Mouse (Mus musculus) small intestine, adult 2 months (tissue): Measurements from ENCODE around the gene Nsd2. TPM values are rescaled to one million over a fixed set of nuclear protein-coding genes. Genes with fewer than 3 reads are reported as not detected.

Experiments
- H3K27ac ChIP-seq: fragments of 200-500 bp; 2 replicates; pipeline ENCODE4 v1.5.1; 2012; ENCODE audit warnings: low read depth, low read length, control low read depth, inconsistent platforms; ENCODE audit not compliant: insufficient read depth
- H3K27me3 ChIP-seq: fragments of 200-500 bp; 2 replicates; pipeline ENCODE4 v1.6.1; 2012; ENCODE audit warnings: mild to moderate bottlenecking, moderate library complexity, low read length, inconsistent platforms; ENCODE audit not compliant: control insufficient read depth, insufficient read depth
- H3K36me3 ChIP-seq: fragments of 200-500 bp; 2 replicates; pipeline ENCODE4 v1.6.1; 2012; ENCODE audit warnings: mild to moderate bottlenecking, low read length, control low read depth, inconsistent platforms; ENCODE audit not compliant: control insufficient read depth, insufficient read depth
- H3K4me1 ChIP-seq: fragments of 200-500 bp; 2 replicates; pipeline ENCODE4 v1.6.1; 2012; ENCODE audit warnings: low read length, inconsistent platforms, mixed read lengths; ENCODE audit not compliant: control insufficient read depth, insufficient read depth, insufficient read length
- H3K4me3 ChIP-seq: fragments of 200-500 bp; 2 replicates; pipeline ENCODE4 v1.5.1; 2012; ENCODE audit warnings: low read depth, mild to moderate bottlenecking, control low read depth, inconsistent platforms, low read length, moderate library complexity
- CTCF ChIP-seq: fragments of 200-500 bp; IDR thresholded peaks from 2 replicates; pipeline ENCODE4 v1.5.1; 2012; ENCODE audit warnings: low read depth, mild to moderate bottlenecking, control low read depth, inconsistent platforms, low read length, moderate library complexity, mixed read lengths; ENCODE audit not compliant: insufficient replicate concordance, insufficient read length; ENCODE audit errors: extremely low read depth
- POLR2A ChIP-seq: fragments of 200-500 bp; IDR thresholded peaks from 2 replicates; pipeline ENCODE4 v1.6.1; 2012; ENCODE audit warnings: low read depth, mild to moderate bottlenecking, control low read depth, inconsistent platforms, low read length, moderate library complexity
- WGBS: fragments of 180-500 bp; shearing (Covaris S2); methylation state at CpG from one replicate; pipeline ENCODE4 v1.1.7; 2018; 5-methylcytosine and 5-hydroxymethylcytosine counted together
- polyA plus RNA-seq: library from polyadenylated mRNA; depleted of rRNA; stranded (reverse); fragments of >200 nt; gene quantifications from 2 replicates; pipeline ENCODE4 v1.2.3, GENCODE M21; 2012

The Nsd2 gene
- polyA plus RNA-seq, 1 experiment, result 5.8 TPM

DNA sequence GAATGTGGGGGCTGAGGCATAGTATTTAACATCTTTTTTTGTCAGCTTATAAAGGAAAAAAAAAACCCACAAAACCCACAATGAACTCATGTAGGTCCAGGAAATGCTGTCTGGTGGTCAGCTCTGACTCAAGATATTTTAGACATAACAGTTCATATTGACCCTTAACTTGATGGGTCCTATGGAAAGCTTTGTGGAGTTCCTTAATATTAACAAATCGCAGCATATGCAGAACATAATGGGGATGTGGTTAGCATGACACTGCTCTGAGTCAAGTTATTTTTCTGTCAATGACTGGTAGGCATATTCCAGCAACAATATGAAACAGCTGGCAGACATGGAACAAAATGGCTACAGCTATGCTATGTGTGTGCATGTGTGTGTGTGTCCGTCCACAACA lies 17.2 kb upstream of the Nsd2 start:
- Histone ChIP-seq H3K27me3 (no peaks in the 10 kb centered on the region), H3K36me3 (no peaks in the 10 kb centered on the region), H3K4me1 (no peaks in the 10 kb centered on the region), H3K27ac (no peak overlapping the region), H3K4me3 (no peak overlapping the region)
- 84% methylated on average over 2 of the region's 2 CpGs for WGBS
- no peak for TF ChIP-seq CTCF
- no peak for TF ChIP-seq POLR2A

DNA sequence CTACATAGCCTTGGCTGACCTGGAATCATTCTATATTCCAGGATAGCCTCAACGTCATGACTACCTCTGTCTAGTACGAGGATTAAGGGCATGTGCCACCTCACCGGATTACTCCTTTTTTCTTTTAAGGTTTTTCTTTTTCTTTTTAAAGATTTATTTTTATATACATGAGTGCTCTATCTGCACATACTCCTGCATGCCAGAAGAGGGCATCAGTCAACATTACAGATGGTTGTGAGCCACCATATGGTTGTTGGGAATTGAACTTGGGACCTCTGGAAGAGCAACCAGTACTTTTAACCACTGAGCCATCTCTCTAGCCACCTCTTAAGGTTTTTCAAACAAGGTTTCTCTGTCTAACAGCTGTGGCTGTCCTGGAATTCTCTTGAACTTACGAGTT lies 9.0 kb upstream of the Nsd2 start:
- TF ChIP-seq CTCF (no peak), POLR2A (no peak)
- H3K27ac ChIP-seq, result no peak overlapping the region
- no peak overlapping the region for H3K4me3 ChIP-seq
- no peaks in the 10 kb centered on the region for H3K27me3 ChIP-seq
- no peaks in the 10 kb centered on the region for H3K36me3 ChIP-seq
- 93% methylated on average over 4 of the region's 4 CpGs for WGBS
- peaks cover 7% of the 10 kb centered on the region; the same call in 1 of the 2 replicates for H3K4me1 ChIP-seq

DNA sequence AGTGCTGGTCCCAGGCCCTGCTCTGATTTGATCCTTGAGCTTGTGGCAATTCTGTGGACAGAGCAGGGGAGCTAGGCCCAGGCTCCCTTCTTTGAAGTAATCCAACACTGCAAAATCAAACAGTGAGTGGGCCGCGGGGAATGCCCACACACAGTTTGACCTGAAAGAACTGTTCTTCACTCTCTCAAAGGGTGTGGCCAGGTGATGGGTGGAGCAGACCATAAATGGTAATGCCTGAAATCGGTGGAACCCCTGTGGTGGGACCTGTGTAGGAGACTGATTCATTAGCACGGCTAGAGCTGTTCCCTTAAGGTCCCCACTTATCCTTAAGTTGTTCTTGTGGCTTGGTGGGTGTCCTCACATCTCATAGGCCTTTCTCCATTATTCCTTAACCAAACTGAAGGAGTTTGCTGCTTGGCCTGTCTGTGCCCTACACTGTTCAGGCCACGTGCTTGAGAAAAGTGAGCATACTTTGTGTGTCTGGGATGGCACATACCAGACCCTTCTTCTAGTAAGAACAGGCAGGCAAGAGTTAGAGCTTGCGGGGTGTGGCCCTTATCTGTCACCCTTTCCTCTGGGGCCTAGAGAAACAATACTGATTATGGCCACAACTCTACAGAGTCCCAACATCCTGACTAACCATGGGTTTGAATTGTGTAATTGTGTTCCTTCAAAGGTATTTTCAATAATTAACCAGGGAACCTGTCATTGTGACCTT lies 4.4 kb upstream of the Nsd2 start:
- 20% methylated on average over 6 of the region's 6 CpGs for WGBS
- peaks cover 9% of the 10 kb centered on the region; the same call in 1 of the 2 replicates for H3K4me1 ChIP-seq
- TF ChIP-seq POLR2A (no peak), CTCF (no peak)
- H3K4me3 ChIP-seq, result no peak overlapping the region
- no peaks in the 10 kb centered on the region for H3K27me3 ChIP-seq
- no peaks in the 10 kb centered on the region for H3K36me3 ChIP-seq
- H3K27ac ChIP-seq, result no peak overlapping the region

DNA sequence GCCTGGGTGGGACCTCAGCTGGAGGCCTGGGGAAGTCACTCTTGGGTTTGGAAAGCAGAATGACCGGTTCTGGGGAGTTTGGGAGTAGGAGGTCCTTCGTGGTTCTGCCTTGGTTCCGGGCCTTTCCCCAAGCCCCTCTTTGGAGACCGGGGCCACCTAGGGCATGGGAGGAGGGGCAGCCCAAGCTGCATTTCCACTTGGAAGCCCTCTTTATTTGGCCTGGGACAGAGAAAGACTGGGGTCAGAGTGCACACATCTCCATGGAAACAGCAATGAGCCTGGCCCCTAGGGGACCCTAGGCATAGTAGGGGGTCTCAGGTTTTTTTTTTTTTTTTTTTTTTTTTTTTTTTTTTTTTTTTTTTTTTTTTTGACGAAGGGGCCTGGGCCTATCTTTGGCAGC lies 2.4 kb upstream of the Nsd2 start:
- H3K27ac ChIP-seq, result no peak overlapping the region
- no peaks in the 10 kb centered on the region for H3K27me3 ChIP-seq
- no peaks in the 10 kb centered on the region for H3K36me3 ChIP-seq
- TF ChIP-seq CTCF, result no peak
- TF ChIP-seq POLR2A, result no peak
- 43% methylated on average over 5 of the region's 5 CpGs for WGBS
- H3K4me1 ChIP-seq, result peaks cover 9% of the 10 kb centered on the region; the same call in 1 of the 2 replicates
- no peak overlapping the region for H3K4me3 ChIP-seq

DNA sequence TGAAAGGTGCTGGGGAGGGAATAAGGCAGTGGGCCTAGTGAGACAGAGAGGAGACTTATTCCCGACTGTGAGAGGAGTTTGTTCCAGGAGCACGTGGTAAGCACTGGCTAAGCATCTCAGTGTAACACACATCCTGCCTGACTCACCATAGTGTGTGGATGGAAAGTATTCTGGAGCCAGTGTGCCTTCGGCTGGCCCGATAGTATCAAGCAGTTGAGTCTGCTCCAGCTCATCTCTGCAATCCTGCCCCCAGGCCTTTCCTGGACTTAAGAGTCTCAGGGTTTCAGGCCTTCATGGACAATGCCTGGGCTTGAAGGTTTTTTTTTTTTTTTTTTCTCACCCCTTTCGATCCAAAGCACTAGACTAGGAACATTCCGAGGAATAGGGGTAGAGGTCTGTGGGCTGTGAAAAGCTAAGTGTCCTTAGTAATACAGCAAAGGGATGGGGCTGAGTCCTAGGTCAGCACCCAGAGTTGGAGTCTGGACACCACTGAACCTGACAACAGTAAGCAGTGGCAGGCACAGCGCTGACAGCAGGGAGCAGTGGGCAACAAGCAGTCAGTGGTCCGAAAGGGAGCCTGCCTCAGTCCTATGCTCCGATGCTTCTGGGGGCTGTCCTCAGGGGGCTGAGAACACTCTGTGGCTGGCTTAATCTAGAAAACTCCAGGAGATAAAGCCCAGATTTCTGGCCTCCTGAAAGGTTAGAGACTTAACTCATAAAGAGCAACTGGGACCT lies 1.2 kb upstream of the Nsd2 start:
- no peak for TF ChIP-seq POLR2A
- no peak for TF ChIP-seq CTCF
- 35% methylated on average over 9 of the region's 9 CpGs for WGBS
- H3K27me3 ChIP-seq, result no peaks in the 10 kb centered on the region
- no peaks in the 10 kb centered on the region for H3K36me3 ChIP-seq
- H3K27ac ChIP-seq, result no peak overlapping the region
- peaks cover 9% of the 10 kb centered on the region; the same call in 1 of the 2 replicates for H3K4me1 ChIP-seq
- H3K4me3 ChIP-seq, result peak overlapping the region; percentile 79

DNA sequence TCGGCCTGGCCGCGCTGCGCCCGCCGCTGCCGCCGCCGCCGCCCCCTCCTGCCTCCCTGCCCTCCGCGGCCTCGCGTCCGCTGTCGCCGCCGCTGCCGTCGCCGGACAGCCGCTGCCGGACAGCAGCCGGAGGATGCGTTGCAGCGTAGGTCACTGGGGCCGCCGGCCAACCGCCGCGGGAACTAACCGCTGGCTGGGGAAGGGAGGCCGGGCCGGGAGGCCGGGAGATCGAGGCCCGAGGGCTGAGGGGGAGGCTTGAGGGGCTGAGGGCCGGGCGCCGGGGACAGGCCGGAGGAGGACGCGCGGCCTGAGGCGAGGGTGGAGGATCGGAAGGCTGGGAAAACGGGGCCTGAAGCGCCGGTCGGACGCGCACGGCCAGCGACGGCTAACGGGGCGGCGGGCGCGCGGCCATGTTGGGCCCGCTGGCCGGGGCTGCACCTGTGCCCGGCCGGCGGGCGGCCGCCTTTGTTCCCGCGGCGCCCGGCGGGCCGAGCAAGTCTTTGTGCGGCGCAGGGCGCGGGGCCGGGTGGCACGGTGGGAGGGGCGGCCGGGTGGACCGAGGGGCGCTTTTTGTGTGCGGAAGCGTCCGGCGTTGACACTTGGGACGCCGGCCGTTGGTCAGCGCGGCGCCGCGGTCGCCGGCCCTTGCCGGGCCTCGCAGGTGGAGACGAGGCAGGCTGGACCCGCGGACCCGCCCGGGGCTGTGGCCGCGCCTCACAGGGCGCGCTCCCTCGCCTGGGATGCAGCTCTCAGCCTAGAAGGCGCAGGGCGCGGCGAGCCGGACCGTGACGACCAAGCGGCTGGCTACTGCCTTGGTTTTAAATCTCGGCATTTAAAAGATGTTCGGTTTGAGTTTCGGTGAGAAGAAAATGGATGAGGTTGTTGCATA lies 452 bp downstream of the Nsd2 start:
- no peaks in the 10 kb centered on the region for H3K36me3 ChIP-seq
- no peak for TF ChIP-seq CTCF
- TF ChIP-seq POLR2A, result peak; percentile 22; the same call in 1 of the 2 replicates
- peaks cover 7% of the 10 kb centered on the region; the same call in 1 of the 2 replicates for H3K4me1 ChIP-seq
- WGBS, result under 1% methylated on average over 114 of the region's 121 CpGs
- H3K27me3 ChIP-seq, result no peaks in the 10 kb centered on the region
- H3K4me3 ChIP-seq, result peak overlapping the region; percentile 79
- H3K27ac ChIP-seq, result peak overlapping the region; percentile 60
